Mouse (Mus musculus): ENCODE results near the gene Fam189a1. TPM values are rescaled to one million over a fixed set of nuclear protein-coding genes. Genes with fewer than 3 reads are reported as not detected.

Fam189a1 gene
- polyA plus RNA-seq, 1 experiment from 2014 or later = 2.3 TPM

- no peaks in the 10 kb centered on the region for H3K4me1 ChIP-seq (replicated peaks; ENCODE audit: control insufficient read depth, insufficient read depth, low read length)
- ATAC-seq (replicated peaks; ENCODE audit: low FRiP score, low TSS enrichment, low read depth) (no peak), DNase-seq (ENCODE audit: low spot score) (no peak)
- H3K9me3 ChIP-seq (ENCODE audit: control insufficient read depth, low read length) = no peaks in the 10 kb centered on the region
- H3K4me2 ChIP-seq (ENCODE audit: low read length) = no peak overlapping the region
- H3K4me3 ChIP-seq (ENCODE audit: low read depth, low read length) = no peak overlapping the region
- no peak overlapping the region for H3K9ac ChIP-seq (ENCODE audit: low read length)
- H3K27me3 ChIP-seq (replicated peaks; ENCODE audit: control insufficient read depth, insufficient read depth, low read length) = no peaks in the 10 kb centered on the region
- H3K27ac ChIP-seq (ENCODE audit: low read depth) = no peak overlapping the region
- no peaks in the 10 kb centered on the region for H3K36me3 ChIP-seq (ENCODE audit: control insufficient read depth, insufficient read depth, low read length)
- 73% methylated on average over 5 of the region's 5 CpGs for WGBS
Measured at GRCm38 (mm10) chr7:64944686-64945085, 211.7 kb downstream of the Fam189a1 start.

- no peaks in the 10 kb centered on the region for H3K27me3 ChIP-seq (replicated peaks; ENCODE audit: control insufficient read depth, insufficient read depth, low read length)
- H3K27ac ChIP-seq (ENCODE audit: low read depth) = no peak overlapping the region
- ATAC-seq (replicated peaks; ENCODE audit: low FRiP score, low TSS enrichment, low read depth) (no peak), DNase-seq (ENCODE audit: low spot score) (no peak)
- no peak overlapping the region for H3K4me2 ChIP-seq (ENCODE audit: low read length)
- 81% methylated on average over 8 of the region's 8 CpGs for WGBS
- H3K9me3 ChIP-seq (ENCODE audit: control insufficient read depth, low read length) = no peaks in the 10 kb centered on the region
- no peaks in the 10 kb centered on the region for H3K4me1 ChIP-seq (replicated peaks; ENCODE audit: control insufficient read depth, insufficient read depth, low read length)
- H3K36me3 ChIP-seq (ENCODE audit: control insufficient read depth, insufficient read depth, low read length) = no peaks in the 10 kb centered on the region
- H3K9ac ChIP-seq (ENCODE audit: low read length) = no peak overlapping the region
- H3K4me3 ChIP-seq (ENCODE audit: low read depth, low read length) = no peak overlapping the region
Measured at GRCm38 (mm10) chr7:64944175-64944574, 212.2 kb downstream of the Fam189a1 start.

DNA sequence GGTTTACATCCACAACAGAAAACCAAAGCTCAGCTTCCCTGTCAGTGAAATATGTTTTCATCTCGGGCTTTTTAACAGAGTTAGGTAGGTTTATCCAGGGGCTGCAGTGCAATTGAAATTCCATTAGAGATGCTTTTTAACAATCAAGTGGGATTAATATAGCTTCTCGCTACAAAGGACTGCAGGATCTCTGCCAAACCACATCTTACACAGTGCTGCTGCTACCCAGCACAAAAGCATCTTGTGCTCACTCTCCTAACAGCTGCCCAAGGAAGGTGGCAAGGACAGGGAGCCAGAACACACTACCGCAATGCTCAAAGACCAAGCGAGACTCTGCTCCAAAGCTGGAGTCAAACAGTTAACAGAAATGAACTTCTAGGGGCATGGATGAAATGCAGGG lies 219.4 kb downstream of the Fam189a1 start:
- Histone ChIP-seq H3K9ac (ENCODE audit: low read length) (no peak overlapping the region), H3K4me1 (replicated peaks; ENCODE audit: control insufficient read depth, insufficient read depth, low read length) (no peaks in the 10 kb centered on the region), H3K4me2 (ENCODE audit: low read length) (no peak overlapping the region), H3K9me3 (ENCODE audit: control insufficient read depth, low read length) (no peaks in the 10 kb centered on the region), H3K27ac (ENCODE audit: low read depth) (no peak overlapping the region), H3K36me3 (ENCODE audit: control insufficient read depth, insufficient read depth, low read length) (no peaks in the 10 kb centered on the region), H3K4me3 (ENCODE audit: low read depth, low read length) (no peak overlapping the region), H3K27me3 (replicated peaks; ENCODE audit: control insufficient read depth, insufficient read depth, low read length) (no peaks in the 10 kb centered on the region)
- WGBS = 76% methylated on average over 4 of the region's 4 CpGs
- DNase-seq (ENCODE audit: low spot score) (no peak), ATAC-seq (replicated peaks; ENCODE audit: low FRiP score, low TSS enrichment, low read depth) (no peak)

DNA sequence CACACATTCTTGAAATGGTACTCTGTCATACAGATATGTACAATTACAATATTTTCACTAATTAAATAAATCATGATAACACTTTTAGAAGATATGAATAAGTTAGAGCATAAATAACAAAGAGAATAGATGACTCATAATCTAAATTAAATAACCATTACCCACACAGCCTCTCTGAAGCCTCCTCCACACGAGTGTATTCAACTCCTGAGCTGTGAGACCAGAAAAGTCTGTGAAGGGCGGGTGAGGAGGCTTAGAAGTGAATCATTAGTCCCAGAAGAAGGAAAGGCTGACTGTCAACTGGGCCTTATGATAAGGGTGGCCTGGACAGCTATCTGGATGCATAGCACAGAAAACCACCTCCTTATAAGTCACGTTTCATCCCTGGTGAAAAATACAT lies 222.3 kb downstream of the Fam189a1 start:
- no peaks in the 10 kb centered on the region for H3K9me3 ChIP-seq (ENCODE audit: control insufficient read depth, low read length)
- no peak for ATAC-seq (replicated peaks; ENCODE audit: low FRiP score, low TSS enrichment, low read depth)
- no peaks in the 10 kb centered on the region for H3K27me3 ChIP-seq (replicated peaks; ENCODE audit: control insufficient read depth, insufficient read depth, low read length)
- DNase-seq (ENCODE audit: low spot score) = no peak
- H3K9ac ChIP-seq (ENCODE audit: low read length) = no peak overlapping the region
- H3K36me3 ChIP-seq (ENCODE audit: control insufficient read depth, insufficient read depth, low read length) = no peaks in the 10 kb centered on the region
- H3K4me3 ChIP-seq (ENCODE audit: low read depth, low read length) = no peak overlapping the region
- 60% methylated on average over 3 of the region's 3 CpGs for WGBS
- H3K4me1 ChIP-seq (replicated peaks; ENCODE audit: control insufficient read depth, insufficient read depth, low read length) = no peaks in the 10 kb centered on the region
- no peak overlapping the region for H3K4me2 ChIP-seq (ENCODE audit: low read length)
- no peak overlapping the region for H3K27ac ChIP-seq (ENCODE audit: low read depth)

DNA sequence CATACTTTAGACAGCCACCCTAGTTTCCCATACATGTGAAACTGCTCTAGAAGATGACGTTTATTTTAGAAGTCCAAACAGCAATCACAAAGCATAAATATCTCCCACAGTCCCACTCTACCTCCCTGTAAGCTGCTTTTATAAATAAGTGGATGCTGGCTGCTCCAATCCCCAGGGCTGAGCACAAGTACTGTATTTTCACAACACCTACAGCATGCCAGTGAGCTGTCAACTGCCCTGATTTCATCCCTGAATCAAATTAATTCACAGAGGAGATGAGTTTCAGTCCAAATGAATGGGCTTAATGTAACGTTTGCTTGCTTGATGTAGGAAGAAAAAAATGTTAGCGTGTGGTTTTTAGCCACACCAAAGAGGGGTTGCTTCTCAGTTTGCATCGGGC lies 225.4 kb downstream of the Fam189a1 start:
- Histone ChIP-seq H3K4me1 (replicated peaks; ENCODE audit: control insufficient read depth, insufficient read depth, low read length) (no peaks in the 10 kb centered on the region), H3K9ac (ENCODE audit: low read length) (no peak overlapping the region), H3K27me3 (replicated peaks; ENCODE audit: control insufficient read depth, insufficient read depth, low read length) (no peaks in the 10 kb centered on the region), H3K27ac (ENCODE audit: low read depth) (no peak overlapping the region), H3K9me3 (ENCODE audit: control insufficient read depth, low read length) (no peaks in the 10 kb centered on the region), H3K4me3 (ENCODE audit: low read depth, low read length) (no peak overlapping the region), H3K4me2 (ENCODE audit: low read length) (no peak overlapping the region), H3K36me3 (ENCODE audit: control insufficient read depth, insufficient read depth, low read length) (no peaks in the 10 kb centered on the region)
- 55% methylated on average over 4 of the region's 4 CpGs for WGBS
- ATAC-seq (replicated peaks; ENCODE audit: low FRiP score, low TSS enrichment, low read depth) (no peak), DNase-seq (ENCODE audit: low spot score) (no peak)

DNA sequence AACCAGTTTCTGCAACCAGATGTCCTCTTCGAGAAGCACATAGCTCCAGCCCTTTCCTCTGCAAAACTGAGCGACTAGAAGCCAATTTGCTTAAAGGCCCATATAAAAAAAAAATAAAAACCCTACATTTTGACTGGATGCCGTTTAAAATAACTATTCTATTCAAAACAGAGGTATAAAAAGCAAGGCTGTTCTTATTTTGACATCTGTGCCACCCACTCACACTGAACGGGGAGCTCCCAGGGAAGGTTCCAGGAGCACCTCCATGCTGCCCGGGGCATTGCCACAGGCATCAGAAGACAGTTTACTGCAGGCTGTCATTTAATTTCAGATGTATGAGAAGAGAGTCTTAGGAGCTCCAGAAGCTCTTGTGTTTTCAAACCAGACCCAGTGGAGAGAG lies 232.5 kb downstream of the Fam189a1 start:
- Histone ChIP-seq H3K4me3 (ENCODE audit: low read depth, low read length) (no peak overlapping the region), H3K27ac (ENCODE audit: low read depth) (no peak overlapping the region), H3K4me1 (replicated peaks; ENCODE audit: control insufficient read depth, insufficient read depth, low read length) (no peaks in the 10 kb centered on the region), H3K4me2 (ENCODE audit: low read length) (no peak overlapping the region), H3K36me3 (ENCODE audit: control insufficient read depth, insufficient read depth, low read length) (no peaks in the 10 kb centered on the region), H3K27me3 (replicated peaks; ENCODE audit: control insufficient read depth, insufficient read depth, low read length) (no peaks in the 10 kb centered on the region), H3K9me3 (ENCODE audit: control insufficient read depth, low read length) (no peaks in the 10 kb centered on the region), H3K9ac (ENCODE audit: low read length) (no peak overlapping the region)
- 68% methylated on average over 5 of the region's 5 CpGs for WGBS
- ATAC-seq (replicated peaks; ENCODE audit: low FRiP score, low TSS enrichment, low read depth) (no peak), DNase-seq (ENCODE audit: low spot score) (no peak)

DNA sequence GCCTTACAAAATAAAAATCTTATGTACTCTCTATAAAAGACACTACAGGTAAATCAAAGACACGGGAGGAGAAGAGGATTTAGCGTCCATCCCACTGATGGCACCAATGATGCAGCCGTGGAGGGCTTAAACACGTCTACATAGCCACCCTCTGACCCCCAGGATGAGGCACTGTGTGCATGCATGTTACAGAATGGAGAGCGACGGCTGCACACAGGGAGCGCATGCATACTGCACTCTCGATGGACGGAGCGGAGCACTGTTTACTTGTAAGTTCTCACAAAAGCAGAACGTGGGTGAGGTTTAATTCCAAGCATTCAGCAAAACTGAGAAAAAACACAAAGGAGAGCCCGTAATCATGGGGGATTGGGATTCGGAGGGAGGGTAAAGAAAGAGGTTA lies 235.2 kb downstream of the Fam189a1 start:
- DNase-seq (ENCODE audit: low spot score) (no peak), ATAC-seq (replicated peaks; ENCODE audit: low FRiP score, low TSS enrichment, low read depth) (no peak)
- 75% methylated on average over 13 of the region's 13 CpGs for WGBS

GRCm38 (mm10) chr7:64920735-64921134 lies 235.6 kb downstream of the Fam189a1 start:
- no peaks in the 10 kb centered on the region for H3K27me3 ChIP-seq (replicated peaks; ENCODE audit: control insufficient read depth, insufficient read depth, low read length)
- no peak for ATAC-seq (replicated peaks; ENCODE audit: low FRiP score, low TSS enrichment, low read depth)
- no peak overlapping the region for H3K27ac ChIP-seq (ENCODE audit: low read depth)
- H3K36me3 ChIP-seq (ENCODE audit: control insufficient read depth, insufficient read depth, low read length) = no peaks in the 10 kb centered on the region
- H3K4me2 ChIP-seq (ENCODE audit: low read length) = no peak overlapping the region
- H3K4me1 ChIP-seq (replicated peaks; ENCODE audit: control insufficient read depth, insufficient read depth, low read length) = no peaks in the 10 kb centered on the region
- H3K4me3 ChIP-seq (ENCODE audit: low read depth, low read length) = no peak overlapping the region
- H3K9me3 ChIP-seq (ENCODE audit: control insufficient read depth, low read length) = no peaks in the 10 kb centered on the region
- 85% methylated on average over 5 of the region's 5 CpGs for WGBS
- no peak for DNase-seq (ENCODE audit: low spot score)
- no peak overlapping the region for H3K9ac ChIP-seq (ENCODE audit: low read length)

More for the DNA sequence above, 235.2 kb downstream of the Fam189a1 start:
- H3K9me3 ChIP-seq (ENCODE audit: control insufficient read depth, low read length) = no peaks in the 10 kb centered on the region
- no peaks in the 10 kb centered on the region for H3K4me1 ChIP-seq (replicated peaks; ENCODE audit: control insufficient read depth, insufficient read depth, low read length)
- H3K27ac ChIP-seq (ENCODE audit: low read depth) = no peak overlapping the region
- H3K36me3 ChIP-seq (ENCODE audit: control insufficient read depth, insufficient read depth, low read length) = no peaks in the 10 kb centered on the region
- no peaks in the 10 kb centered on the region for H3K27me3 ChIP-seq (replicated peaks; ENCODE audit: control insufficient read depth, insufficient read depth, low read length)
- no peak overlapping the region for H3K9ac ChIP-seq (ENCODE audit: low read length)
- H3K4me3 ChIP-seq (ENCODE audit: low read depth, low read length) = no peak overlapping the region
- H3K4me2 ChIP-seq (ENCODE audit: low read length) = no peak overlapping the region

GRCm38 (mm10) chr7:64916654-64917053 lies 239.7 kb downstream of the Fam189a1 start:
- Histone ChIP-seq H3K27me3 (replicated peaks; ENCODE audit: control insufficient read depth, insufficient read depth, low read length) (no peaks in the 10 kb centered on the region), H3K4me1 (replicated peaks; ENCODE audit: control insufficient read depth, insufficient read depth, low read length) (no peaks in the 10 kb centered on the region), H3K9me3 (ENCODE audit: control insufficient read depth, low read length) (no peaks in the 10 kb centered on the region), H3K4me3 (ENCODE audit: low read depth, low read length) (no peak overlapping the region), H3K27ac (ENCODE audit: low read depth) (no peak overlapping the region), H3K4me2 (ENCODE audit: low read length) (no peak overlapping the region), H3K36me3 (ENCODE audit: control insufficient read depth, insufficient read depth, low read length) (no peaks in the 10 kb centered on the region), H3K9ac (ENCODE audit: low read length) (no peak overlapping the region)
- WGBS = 38% methylated on average over 7 of the region's 7 CpGs
- DNase-seq (ENCODE audit: low spot score) = no peak
- no peak for ATAC-seq (replicated peaks; ENCODE audit: low FRiP score, low TSS enrichment, low read depth)
